Mouse (Mus musculus) myocyte (in vitro differentiated cells): ENCODE results near the gene Spsb3. TPM values are rescaled to one million over a fixed set of nuclear protein-coding genes. Genes with fewer than 3 reads are reported as not detected.

Experiments
- H3K27me3 ChIP-seq: one replicate; pipeline ENCODE4 v1.6.1; 2011; ENCODE audit not compliant: control insufficient read depth, insufficient read depth, insufficient read length
- H3K36me3 ChIP-seq: one replicate; pipeline ENCODE4 v1.6.1; 2011; ENCODE audit not compliant: control insufficient read depth, insufficient read depth
- H3K4me2 ChIP-seq: one replicate; pipeline ENCODE4 v1.6.1; 2011; ENCODE audit warnings: low read depth, control low read depth
- H3K4me3 ChIP-seq: one replicate; pipeline ENCODE4 v1.5.1; 2011; ENCODE audit warnings: mild to moderate bottlenecking, control low read depth, moderate library complexity
- H3K79me2 ChIP-seq: one replicate; pipeline ENCODE4 v1.6.1; 2011; ENCODE audit not compliant: control insufficient read depth, insufficient read depth
- H3ac ChIP-seq: one replicate; pipeline ENCODE4 v1.6.1; 2011; ENCODE audit not compliant: control insufficient read depth, insufficient read length
- CEBPB ChIP-seq: IDR thresholded peaks from 2 replicates; pipeline ENCODE4 v1.6.1; 2011; ENCODE audit warnings: mild to moderate bottlenecking, moderate library complexity; ENCODE audit not compliant: poor library complexity, insufficient read depth, severe bottlenecking
- E2F4 ChIP-seq: IDR thresholded peaks from one replicate; pipeline ENCODE4 v1.6.1; 2011; ENCODE audit warnings: mild to moderate bottlenecking, control low read depth, moderate library complexity; ENCODE audit not compliant: insufficient read depth
- MAX ChIP-seq: IDR thresholded peaks from one replicate; pipeline ENCODE4 v1.6.1; 2011; ENCODE audit warnings: low read depth, mild to moderate bottlenecking, control low read depth
- MYOD1 ChIP-seq, 3 experiments: IDR thresholded peaks; one replicate each; pipeline ENCODE4 v1.6.1; 2011; ENCODE audit warnings: control low read depth in 2 of 3, low read depth in 2 of 3, mild to moderate bottlenecking in 2 of 3, moderate library complexity in 1 of 3; ENCODE audit not compliant: insufficient read length in 2 of 3, control insufficient read depth in 1 of 3
- MYOG ChIP-seq, 3 experiments: IDR thresholded peaks; one replicate each; pipeline ENCODE4 v1.6.1; 2011; ENCODE audit warnings: control low read depth in 2 of 3, low read depth in 2 of 3, mild to moderate bottlenecking in 2 of 3; ENCODE audit not compliant: insufficient read length in 2 of 3, control insufficient read depth in 1 of 3, insufficient read depth in 1 of 3
- POLR2A ChIP-seq: IDR thresholded peaks from one replicate; pipeline ENCODE4 v1.6.1; 2011; ENCODE audit warnings: low read depth, mild to moderate bottlenecking, control low read depth, moderate library complexity; ENCODE audit not compliant: insufficient read length
- POLR2AphosphoS2 ChIP-seq: IDR thresholded peaks from one replicate; pipeline ENCODE4 v1.6.1; 2011; ENCODE audit warnings: low read depth, control low read depth; ENCODE audit not compliant: insufficient read length
- REST ChIP-seq: IDR thresholded peaks from one replicate; pipeline ENCODE4 v1.6.1; 2011; ENCODE audit warnings: mild to moderate bottlenecking, control low read depth, moderate library complexity; ENCODE audit not compliant: insufficient read depth, insufficient read length
- SRF ChIP-seq: IDR thresholded peaks from one replicate; pipeline ENCODE4 v1.6.1; 2011; ENCODE audit warnings: low read depth; ENCODE audit not compliant: control insufficient read depth, insufficient read length
- TCF12 ChIP-seq: IDR thresholded peaks from one replicate; pipeline ENCODE4 v1.6.1; 2011; ENCODE audit warnings: mild to moderate bottlenecking, control low read depth; ENCODE audit not compliant: poor library complexity, insufficient read depth, severe bottlenecking
- TCF3 ChIP-seq: IDR thresholded peaks from one replicate; pipeline ENCODE4 v1.6.1; 2011; ENCODE audit warnings: low read depth, control low read depth; ENCODE audit not compliant: insufficient read length
- USF1 ChIP-seq: IDR thresholded peaks from one replicate; pipeline ENCODE4 v1.6.1; 2011; ENCODE audit warnings: low read depth, mild to moderate bottlenecking, control low read depth, moderate library complexity
- polyA plus RNA-seq: library from polyadenylated mRNA; unstranded; fragments of >200 nt; fragmentation: generic; extraction: Trizol; gene quantifications from one replicate; pipeline ENCODE4 v1.2.1, GENCODE M21; 2012; ENCODE audit warnings: missing spikeins

Gene Spsb3
- polyA plus RNA-seq, 1 experiment, result 46.6 TPM

- Histone ChIP-seq H3K27me3 (no peaks in the 10 kb centered on the region), H3ac (no peak overlapping the region), H3K36me3 (peaks cover 79% of the 10 kb centered on the region), H3K79me2 (peaks cover 39% of the 10 kb centered on the region), H3K4me3 (no peak overlapping the region), H3K4me2 (no peak overlapping the region)
- TF ChIP-seq CEBPB, result no peak
- TF ChIP-seq POLR2AphosphoS2, result no peak
- no peak for TF ChIP-seq REST
- TF ChIP-seq USF1, result no peak
- no peak for TF ChIP-seq TCF12
- no peak for TF ChIP-seq SRF
- TF ChIP-seq MYOG (IDR thresholded peaks at IDR 0.05; ENCODE audit: control insufficient read depth in 1 of 3, insufficient read depth in 1 of 3, insufficient read length in 2 of 3, low read depth in 2 of 3), result no peak
- TF ChIP-seq TCF3, result no peak
- no peak for TF ChIP-seq MYOD1 (IDR thresholded peaks at IDR 0.05; ENCODE audit: control insufficient read depth in 1 of 3, insufficient read length in 2 of 3, low read depth in 2 of 3)
- no peak for TF ChIP-seq POLR2A
- no peak for TF ChIP-seq MAX
- TF ChIP-seq E2F4, result no peak
These were observed 36.8 kb downstream of the Spsb3 start for GRCm38 (mm10) chr17:24923246-24923645.

DNA sequence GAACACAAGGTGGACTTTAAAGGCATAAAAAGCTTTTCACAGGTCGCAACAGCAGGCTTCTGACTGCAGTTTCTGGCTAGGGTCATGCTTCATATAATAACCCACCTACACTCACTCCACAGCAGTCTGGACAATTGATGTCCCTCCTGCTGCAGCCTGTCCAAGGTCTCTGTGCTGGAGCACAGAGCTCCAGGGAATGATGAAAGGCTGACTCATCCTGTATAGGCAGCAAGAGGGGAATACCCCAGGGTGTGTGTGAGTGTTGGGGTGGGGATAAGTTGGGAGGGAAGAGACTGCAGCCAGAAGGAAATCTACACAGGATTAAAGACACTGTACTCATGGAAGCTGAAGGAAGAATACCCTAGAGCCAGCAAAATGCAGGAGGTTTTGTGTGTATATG, 43.1 kb downstream of the Spsb3 start:
- H3ac ChIP-seq, result no peak overlapping the region
- TF ChIP-seq E2F4, result no peak
- no peak for TF ChIP-seq MAX
- TF ChIP-seq CEBPB, result no peak
- no peak for TF ChIP-seq MYOD1 (IDR thresholded peaks at IDR 0.05; ENCODE audit: control insufficient read depth in 1 of 3, insufficient read length in 2 of 3, low read depth in 2 of 3)
- TF ChIP-seq POLR2AphosphoS2, result no peak
- no peak for TF ChIP-seq MYOG (IDR thresholded peaks at IDR 0.05; ENCODE audit: control insufficient read depth in 1 of 3, insufficient read depth in 1 of 3, insufficient read length in 2 of 3, low read depth in 2 of 3)
- no peak for TF ChIP-seq POLR2A
- no peak for TF ChIP-seq REST
- TF ChIP-seq TCF12, result no peak
- no peak for TF ChIP-seq TCF3
- no peak for TF ChIP-seq SRF
- no peak for TF ChIP-seq USF1
- no peaks in the 10 kb centered on the region for H3K27me3 ChIP-seq
- H3K79me2 ChIP-seq, result peaks cover 85% of the 10 kb centered on the region
- H3K4me2 ChIP-seq, result peak overlapping the region; percentile 70
- peaks cover 26% of the 10 kb centered on the region for H3K36me3 ChIP-seq
- no peak overlapping the region for H3K4me3 ChIP-seq

GRCm38 (mm10) chr17:24932431-24932830, 46.0 kb downstream of the Spsb3 start:
- H3ac ChIP-seq, result no peak overlapping the region
- H3K4me2 ChIP-seq, result no peak overlapping the region
- TF ChIP-seq POLR2AphosphoS2 (no peak), USF1 (no peak), MAX (no peak), REST (no peak), POLR2A (no peak), TCF3 (no peak), CEBPB (no peak), E2F4 (no peak), TCF12 (no peak)
- H3K36me3 ChIP-seq, result peaks cover 4% of the 10 kb centered on the region
- H3K27me3 ChIP-seq, result no peaks in the 10 kb centered on the region
- peaks cover 83% of the 10 kb centered on the region for H3K79me2 ChIP-seq
- no peak overlapping the region for H3K4me3 ChIP-seq

- no peaks in the 10 kb centered on the region for H3K27me3 ChIP-seq
- TF ChIP-seq REST, result no peak
- no peak for TF ChIP-seq USF1
- peak in 2 of 3 experiments; percentile 39 to 75 for TF ChIP-seq MYOG (IDR thresholded peaks at IDR 0.05; ENCODE audit: control insufficient read depth in 1 of 3, insufficient read depth in 1 of 3, insufficient read length in 2 of 3, low read depth in 2 of 3)
- TF ChIP-seq MYOD1 (IDR thresholded peaks at IDR 0.05; ENCODE audit: control insufficient read depth in 1 of 3, insufficient read length in 2 of 3, low read depth in 2 of 3), result peak in 2 of 3 experiments; percentile 44 to 53
- TF ChIP-seq POLR2AphosphoS2, result no peak
- TF ChIP-seq SRF, result no peak
- no peaks in the 10 kb centered on the region for H3K36me3 ChIP-seq
- no peak overlapping the region for H3K4me3 ChIP-seq
- H3ac ChIP-seq, result no peak overlapping the region
- peaks cover 76% of the 10 kb centered on the region for H3K79me2 ChIP-seq
- H3K4me2 ChIP-seq, result peak overlapping the region; percentile 93
These were observed 46.7 kb downstream of the Spsb3 start for GRCm38 (mm10) chr17:24933163-24933562.

- no peak overlapping the region for H3ac ChIP-seq
- peaks cover 64% of the 10 kb centered on the region for H3K79me2 ChIP-seq
- no peaks in the 10 kb centered on the region for H3K36me3 ChIP-seq
- H3K4me3 ChIP-seq, result peak overlapping the region; percentile 89
- H3K4me2 ChIP-seq, result peak overlapping the region; percentile 93
- TF ChIP-seq POLR2A (no peak), TCF12 (no peak), TCF3 (no peak)
- no peaks in the 10 kb centered on the region for H3K27me3 ChIP-seq
These were observed 48.5 kb downstream of the Spsb3 start for GRCm38 (mm10) chr17:24934926-24935325.
